8 mouse cellular contexts compared by ENCODE assay signal in the genomic region with DNA sequence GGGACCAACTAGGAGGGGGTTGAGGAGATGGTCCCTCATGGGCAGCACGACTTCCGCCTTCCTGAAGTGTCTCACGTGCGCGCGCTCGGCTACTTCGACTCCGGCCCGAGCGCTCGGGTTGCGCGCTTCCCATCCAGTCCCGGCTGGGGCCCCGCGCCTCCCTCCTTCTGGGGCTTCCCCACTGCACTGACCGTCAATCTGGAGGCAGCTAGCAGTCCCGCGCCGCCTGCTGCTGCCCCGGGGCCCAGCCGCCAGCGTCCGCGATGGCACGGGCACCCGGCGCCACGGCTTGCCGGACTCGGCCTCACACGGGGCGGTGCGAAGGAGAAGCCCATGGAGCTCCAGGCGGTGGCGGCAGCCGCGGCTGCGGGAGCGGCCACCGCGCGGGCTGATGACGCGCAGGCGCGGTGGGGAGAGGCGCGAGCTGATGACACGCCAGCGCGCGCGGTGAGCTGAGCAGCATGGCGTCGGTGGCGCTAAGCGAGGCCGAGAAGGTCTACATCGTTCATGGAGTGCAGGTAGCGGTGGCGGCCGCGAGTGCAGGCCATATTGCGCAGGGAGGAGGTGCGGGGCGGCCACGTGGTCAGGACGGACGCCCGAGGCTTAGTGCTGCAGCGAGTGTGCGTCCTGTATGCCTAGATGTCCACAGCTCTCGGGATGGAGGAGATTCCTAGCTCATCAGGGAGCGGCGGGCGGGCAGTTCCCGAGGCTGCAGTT. TPM values are rescaled to one million over a fixed set of nuclear protein-coding genes. Genes with fewer than 3 reads are reported as not detected.
DNase-seq lines count a peak whose midpoint lies in the region; ATAC-seq and TF ChIP-seq lines count a peak whose summit lies in the region.

Gene Zdhhc3, minus strand, starts transcription at position 401 of the 717 bp plus-strand sequence.
Gene Exosc7, plus strand, starts transcription at position 411 of the 717 bp plus-strand sequence.

- H3K27ac ChIP-seq in cortical plate, adult 2 months (ENCODE audit: insufficient read depth, low read length) = peak within 1 kb of the TSS; percentile 79

- no peak for TF ChIP-seq CTCF in cortical plate, adult 2 months (IDR thresholded peaks at IDR 0.05; ENCODE audit: extremely low read depth, insufficient read depth, low read length)

- DNase-seq in gastrocnemius, postnatal 10 days = peak; percentile 88
- peak; percentile 93 for DNase-seq in induced T-regulatory cell, adult 2 months (ENCODE audit: low read depth)
- DNase-seq in left cerebral cortex, adult 9 months (ENCODE audit: low spot score in 2 of 2) = peak; percentile 61 to 86
- DNase-seq in right cerebral cortex, postnatal 14 days = peak; percentile 87
- DNase-seq in urinary bladder, postnatal 36 days (ENCODE audit: low spot score in 2 of 2) = peak; percentile 82

- peak; percentile 85 for TF ChIP-seq POLR2A in cortical plate, adult 2 months (IDR thresholded peaks at IDR 0.05; ENCODE audit: extremely low read depth, insufficient read depth, low read length)

- peak; percentile 83 for ATAC-seq in activated CD4-positive, CD25-positive, alpha-beta regulatory T cell, adult 4 months
- peak; percentile 88 for ATAC-seq in megakaryocyte progenitor cell, adult 5-6 weeks (replicated peaks; ENCODE audit: poor library complexity)

- H3K4me3 ChIP-seq in cortical plate, adult 2 months (ENCODE audit: insufficient read depth, low read length) = peak within 1 kb of the TSS; percentile 83

- peaks cover 2% of the 10 kb centered on the region; the same call in 1 of the 2 replicates for H3K4me1 ChIP-seq in cortical plate, adult 2 months (ENCODE audit: control insufficient read depth, insufficient read depth, low read length)

RNA-seq across cellular contexts. Expression of gene Zdhhc3, which starts in this region (rescaled TPM):
- polyA plus RNA-seq in activated CD4-positive, CD25-positive, alpha-beta regulatory T cell, adult 4 months (2017; shearing (Covaris generic)) = 10 to 100 TPM; 13.6 to 19.3 TPM
- polyA plus RNA-seq in cortical plate, adult 2 months (2012; rRNA removed) = 73.6 and 75.1 TPM in 2 replicates
- total RNA-seq in gastrocnemius, postnatal 10 days (2021) = 10 to 100 TPM; 43.3 to 46.9 TPM
- total RNA-seq in megakaryocyte progenitor cell, adult 5-6 weeks (2015) = 48.4 and 58.5 TPM in 2 replicates
- 46.8 and 48.4 TPM in 2 replicates for total RNA-seq in megakaryocyte progenitor cell, adult 5-6 weeks (2017)

RNA-seq across cellular contexts. Expression of gene Exosc7, which starts in this region (rescaled TPM):
- polyA plus RNA-seq in activated CD4-positive, CD25-positive, alpha-beta regulatory T cell, adult 4 months (2017; shearing (Covaris generic)) = 10 to 100 TPM; 85.5 to 95.0 TPM
- polyA plus RNA-seq in cortical plate, adult 2 months (2012; rRNA removed) = 60.8 and 65.1 TPM in 2 replicates
- 10 to 100 TPM; 18.7 to 24.0 TPM for total RNA-seq in gastrocnemius, postnatal 10 days (2021)
- 73.1 and 84.3 TPM in 2 replicates for total RNA-seq in megakaryocyte progenitor cell, adult 5-6 weeks (2015)
- 99.3 and 118 TPM in 2 replicates for total RNA-seq in megakaryocyte progenitor cell, adult 5-6 weeks (2017)

Comparison
In these comparisons a context has a peak if more than half of its experiments do, and no peak if none do; other contexts are left out.
1. Peak in every context shown above with its lines: DNase-seq, ATAC-seq, H3K4me3 ChIP-seq and H3K27ac ChIP-seq.